Mouse (Mus musculus): ENCODE data around the gene Ces4a.
"Not testable (repeated sequence)": the region's sequence is repeated elsewhere in the genome, so short reads cannot be mapped to it uniquely, and the experiment has no call there.

The Ces4a gene

DNA sequence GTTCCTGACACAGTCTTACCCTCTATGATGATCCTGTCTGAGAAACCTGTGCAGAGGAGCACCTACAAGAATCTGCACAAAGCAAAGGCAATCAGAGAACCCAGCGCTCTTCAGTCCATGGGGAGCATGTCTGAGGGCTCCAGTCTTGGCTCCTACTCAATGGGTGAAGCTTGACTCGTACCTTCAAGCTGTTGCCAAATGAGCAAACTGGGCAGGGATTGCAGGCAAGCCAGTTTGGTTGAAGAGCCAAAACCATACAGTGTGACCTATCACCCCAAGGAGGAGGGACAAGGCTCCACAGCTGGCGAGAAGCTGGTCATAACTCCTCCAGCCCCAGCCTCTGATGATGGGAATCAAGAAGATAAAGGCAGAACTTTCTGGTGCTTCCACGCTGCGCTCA is at the start of gene Ces4a:
TSS of gene Ces4a (plus strand) at position 292 of the 400 bp plus-strand sequence.
- DNase-seq (ENCODE audit: low read depth, low spot score), result no peak

DNA sequence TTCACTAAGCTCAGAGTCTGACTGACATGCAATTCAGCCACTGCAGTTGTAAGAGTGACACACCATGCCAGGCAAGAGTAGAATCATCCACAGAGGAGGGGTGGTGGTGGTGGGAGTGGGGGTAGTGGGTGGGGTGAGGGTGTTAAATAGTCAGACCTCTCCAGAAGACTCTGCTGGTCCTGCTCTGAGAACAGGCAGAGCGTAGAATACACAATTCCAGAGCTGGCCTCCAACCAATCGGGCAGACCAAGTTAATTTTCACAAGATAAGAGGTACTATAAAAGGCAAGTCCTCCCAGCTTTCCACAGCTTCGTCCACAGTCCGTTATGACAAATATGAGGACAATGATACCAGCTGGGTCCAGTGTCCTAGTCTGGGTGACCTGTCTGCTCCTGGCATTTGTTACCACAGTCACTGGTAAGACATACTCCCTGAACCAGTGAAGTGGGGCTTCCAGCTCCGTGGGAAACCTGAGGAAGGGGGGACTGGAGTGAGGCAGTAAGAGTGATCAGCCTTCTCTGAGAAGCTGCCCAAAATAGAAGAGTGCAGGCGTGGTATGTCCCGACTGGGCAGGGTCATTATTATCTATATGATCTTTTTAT is 48.0 kb upstream of the Ces4a start, which contains the start of gene Ces3b:
TSS of gene Ces3b (plus strand) at position 305 of the 602 bp plus-strand sequence.
- DNase-seq (ENCODE audit: low read depth, low spot score), result no peak

DNA sequence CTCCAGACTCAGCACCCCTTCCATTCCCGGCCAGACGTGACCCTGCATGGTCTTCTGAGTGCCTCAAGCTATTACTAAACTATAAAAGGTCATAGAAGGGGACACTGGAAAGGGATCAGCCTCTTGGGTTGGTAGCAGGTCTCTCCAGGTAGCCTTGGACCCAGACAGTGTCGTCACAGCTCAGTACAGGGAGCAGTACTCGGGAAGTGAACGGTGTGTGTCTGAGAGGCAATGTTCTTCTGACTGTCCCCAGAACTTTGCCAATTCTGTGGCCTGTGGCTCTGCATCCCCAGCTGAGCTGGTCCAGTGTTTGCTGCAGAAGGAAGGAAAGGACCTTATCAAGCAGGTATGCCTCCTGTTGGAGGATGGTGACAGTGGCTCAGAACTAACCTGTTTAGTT is 43.4 kb upstream of the Ces4a start:
- DNase-seq (ENCODE audit: low read depth, low spot score), result not testable (repeated sequence)

DNA sequence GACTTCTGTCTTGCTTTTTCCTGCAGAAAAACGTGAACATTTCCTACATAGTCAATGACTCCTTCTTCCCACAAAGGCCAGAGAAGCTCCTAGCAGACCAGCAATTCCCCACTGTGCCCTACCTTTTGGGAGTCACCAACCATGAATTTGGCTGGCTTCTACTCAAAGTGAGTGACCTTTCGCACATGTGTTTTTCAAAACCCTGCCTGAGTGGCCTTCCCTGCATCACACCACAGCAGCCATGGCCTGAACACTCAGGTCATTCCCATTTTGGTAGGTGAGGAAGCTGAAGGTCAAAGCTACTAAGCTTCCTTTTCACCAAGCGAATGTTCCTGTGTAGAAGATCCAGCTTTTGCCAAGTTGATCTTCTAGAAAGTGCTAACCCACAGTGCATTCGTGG is 43.0 kb upstream of the Ces4a start:
- no peak for DNase-seq (ENCODE audit: low read depth, low spot score)

DNA sequence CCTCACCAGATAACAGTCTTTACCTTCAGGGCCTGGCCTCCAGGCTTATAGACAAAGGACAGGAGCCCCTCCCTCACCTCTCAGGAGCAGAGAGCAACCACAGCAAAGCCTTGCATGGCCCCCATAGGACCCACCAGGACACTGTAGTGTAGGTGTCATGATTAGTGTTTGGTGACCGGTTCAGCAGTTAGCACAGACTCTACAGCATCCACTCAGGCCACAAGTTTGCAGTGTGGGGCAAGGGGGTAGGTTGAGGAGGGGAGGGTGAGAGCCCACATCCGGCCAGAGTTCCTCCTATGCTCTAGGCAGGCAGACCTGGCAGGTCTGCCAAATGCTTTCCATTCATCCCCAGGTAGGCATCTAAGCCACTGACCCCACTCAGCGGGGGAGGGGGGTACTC is 37.6 kb upstream of the Ces4a start:
- no peak for DNase-seq (ENCODE audit: low read depth, low spot score)

DNA sequence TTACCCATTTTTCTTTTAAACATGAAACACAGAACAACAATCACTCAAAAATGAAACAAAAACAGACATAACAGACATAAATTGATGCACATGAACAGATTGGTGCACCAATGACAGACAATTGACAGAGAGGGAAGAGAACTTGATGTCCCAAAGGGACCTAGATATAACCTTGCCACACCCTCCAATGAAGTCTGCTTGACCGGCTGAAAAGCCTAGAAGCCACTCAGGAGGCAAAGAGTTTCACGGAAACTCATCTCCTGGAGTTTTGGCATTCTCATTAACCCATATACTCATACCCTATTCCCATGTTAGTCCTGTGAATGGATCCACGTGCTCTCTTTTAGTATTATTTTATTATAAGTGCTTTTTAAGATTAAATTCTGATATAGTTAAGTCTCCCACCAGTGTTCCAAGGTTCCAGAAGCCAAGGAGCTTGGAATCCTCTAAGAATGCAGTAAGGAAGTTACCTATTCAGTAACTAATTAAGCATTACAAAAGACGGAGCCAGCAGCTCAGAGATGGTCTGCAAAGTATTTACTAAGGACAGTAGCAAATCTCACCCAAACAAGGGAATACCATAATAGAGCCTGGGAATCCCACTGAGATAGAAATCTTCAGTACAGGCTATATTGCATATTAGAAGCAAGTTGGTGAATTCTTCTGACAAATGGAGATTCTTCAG is 29.4 kb upstream of the Ces4a start:
- not testable (repeated sequence) for DNase-seq (ENCODE audit: low read depth, low spot score)

DNA sequence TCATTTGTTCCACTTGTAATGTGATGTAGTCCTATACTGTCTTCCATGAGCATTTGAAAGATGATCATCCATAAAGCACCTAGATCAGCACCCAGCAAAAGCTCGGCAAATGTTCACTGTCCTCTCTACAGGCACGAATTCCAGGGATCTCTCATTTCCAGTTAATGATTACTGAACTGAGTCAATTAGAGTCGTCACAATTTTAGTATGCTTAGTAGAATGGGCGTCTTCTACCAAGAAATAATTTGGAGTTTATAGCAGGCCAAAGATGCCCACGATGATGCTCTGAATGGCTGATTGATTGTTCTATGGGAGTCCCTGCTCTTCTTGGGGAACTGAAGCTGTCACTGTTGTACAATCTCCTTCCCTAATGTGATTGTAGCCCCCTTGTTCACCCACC is 27.9 kb upstream of the Ces4a start:
- not testable (repeated sequence) for DNase-seq (ENCODE audit: low read depth, low spot score)

DNA sequence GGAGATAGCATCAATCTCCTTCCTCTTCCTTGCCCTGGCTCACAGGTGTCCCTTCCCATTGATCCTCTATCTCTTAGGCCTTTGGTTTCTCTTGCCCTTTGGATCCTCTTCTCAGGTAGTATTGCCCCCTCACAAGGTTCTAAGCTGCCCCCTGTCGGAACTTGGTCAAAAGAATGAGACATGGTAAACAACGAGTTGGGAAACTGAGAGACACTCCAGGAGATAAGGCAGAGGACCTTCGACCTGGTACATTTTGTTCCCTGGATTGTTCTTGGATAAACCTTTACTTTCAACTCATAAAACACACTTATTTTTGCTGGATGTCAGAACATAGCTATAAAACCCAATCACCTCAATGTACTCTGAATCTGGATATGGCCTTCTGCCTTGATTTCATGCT is 27.4 kb upstream of the Ces4a start:
- no peak for DNase-seq (ENCODE audit: low read depth, low spot score)

DNA sequence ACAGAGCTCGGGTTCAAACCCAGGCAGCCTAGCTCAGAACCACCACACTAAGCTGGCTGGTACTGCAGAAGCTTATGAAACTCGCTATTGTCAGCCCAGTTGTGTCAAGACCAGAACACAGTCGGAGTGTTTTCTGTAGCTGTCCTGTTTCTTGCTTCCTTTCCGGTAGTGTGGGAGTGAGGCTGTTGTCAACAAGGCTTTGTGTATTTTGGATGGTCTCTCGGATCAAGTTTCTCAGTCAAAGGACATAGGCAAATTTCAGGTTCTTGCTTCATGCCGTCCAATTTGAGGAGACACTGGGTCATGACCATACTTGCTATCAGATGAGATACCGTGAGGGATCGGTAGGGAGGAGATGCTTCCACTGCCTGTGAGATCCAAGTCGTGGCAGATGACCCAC is 1.7 kb upstream of the Ces4a start:
- DNase-seq (ENCODE audit: low read depth, low spot score), result no peak

DNA sequence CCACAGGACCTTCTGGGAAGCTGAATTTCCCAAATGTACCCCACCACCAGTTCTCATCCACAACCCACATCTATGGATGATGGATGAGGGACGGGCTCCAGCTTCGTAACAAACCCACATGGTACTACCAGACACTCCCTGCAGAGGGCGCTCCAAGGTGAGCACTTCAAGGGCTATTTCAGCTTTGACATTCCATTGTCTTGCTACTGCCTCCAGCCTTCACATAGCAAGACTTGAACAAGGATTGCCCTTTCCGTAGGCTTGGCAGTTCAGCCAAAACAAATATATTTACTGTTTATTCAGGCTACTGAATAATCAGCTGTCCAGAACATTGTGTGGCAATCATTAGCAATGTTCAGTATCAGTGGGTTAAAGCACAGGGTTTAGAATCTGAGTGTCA is 6.8 kb downstream of the Ces4a start:
- peak; percentile 29 for DNase-seq (ENCODE audit: low read depth, low spot score)

DNA sequence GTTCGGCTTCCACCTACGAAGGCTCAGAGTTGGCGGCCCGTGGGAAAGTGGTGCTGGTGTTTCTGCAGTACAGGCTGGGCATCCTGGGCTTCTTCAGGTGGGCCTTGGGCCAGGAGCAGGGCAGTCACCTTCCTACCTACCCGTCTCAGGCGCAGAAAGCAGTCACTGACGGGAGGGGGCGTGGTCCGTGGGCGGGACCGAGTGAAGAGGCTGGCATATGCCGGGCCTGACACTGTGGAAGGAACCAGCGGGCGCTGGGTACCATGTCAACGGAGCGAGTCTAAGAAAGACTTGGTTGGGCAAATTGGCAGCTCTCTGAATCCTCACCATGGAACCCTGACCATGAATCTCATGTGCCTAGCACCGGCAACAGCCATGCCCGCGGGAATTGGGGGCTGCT is 10.8 kb downstream of the Ces4a start:
- no peak for DNase-seq (ENCODE audit: low read depth, low spot score)

DNA sequence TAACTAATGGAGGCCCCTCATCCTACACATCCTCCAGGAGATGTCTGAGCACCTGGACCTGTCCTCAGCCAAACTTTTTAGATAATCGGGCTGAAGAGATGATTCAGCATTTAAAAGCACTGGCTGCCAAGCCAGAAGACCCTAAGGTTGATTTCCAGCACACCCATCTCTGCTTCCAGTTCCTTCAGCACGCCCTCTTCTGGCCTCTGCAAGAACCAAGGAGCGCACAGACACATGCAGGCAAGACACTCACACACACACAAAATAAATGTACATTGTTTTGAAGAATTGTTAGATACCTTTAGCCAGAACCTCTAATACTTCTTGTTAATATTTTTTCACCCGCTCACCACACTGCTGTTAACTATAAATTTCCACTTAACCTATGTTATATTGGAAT is 20.1 kb downstream of the Ces4a start:
- no peak for DNase-seq (ENCODE audit: low read depth, low spot score)

DNA sequence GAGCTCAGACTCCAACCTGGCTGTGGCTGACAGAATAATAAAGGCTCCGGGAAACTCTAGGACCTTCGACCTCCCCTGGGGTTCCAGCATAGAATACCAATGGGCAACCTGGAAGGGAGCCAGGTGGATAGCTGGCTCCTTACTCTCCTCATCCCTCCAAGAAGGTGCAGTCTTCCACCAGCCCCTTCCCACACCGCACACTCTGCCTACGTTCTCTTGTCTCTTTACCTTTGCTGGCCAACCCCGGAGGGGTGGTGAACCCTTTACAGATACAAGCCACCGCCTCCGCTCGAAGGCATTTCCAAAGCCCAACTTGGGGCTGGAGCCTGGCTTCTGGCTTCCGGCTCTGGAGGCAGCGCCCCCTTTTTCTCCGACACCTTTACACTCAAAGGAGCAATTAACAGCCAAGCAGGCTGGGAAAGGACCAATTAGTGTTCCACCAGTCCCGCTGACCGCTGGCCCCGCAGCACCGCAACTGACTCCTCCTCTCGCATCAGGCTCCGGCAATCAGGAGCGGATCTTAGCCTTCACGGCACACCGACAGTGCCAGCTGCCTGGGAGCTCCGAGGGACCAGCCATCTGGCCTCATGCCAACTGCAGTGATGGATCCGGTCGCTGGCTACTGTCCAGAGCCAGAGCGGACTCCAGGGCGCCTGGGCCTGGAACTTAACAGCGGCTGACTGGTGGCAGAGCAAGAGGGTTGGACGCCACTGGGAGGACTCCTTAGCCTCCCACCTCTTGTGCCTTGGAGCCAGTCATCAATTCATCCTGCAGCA is 21.2 kb downstream of the Ces4a start:
- peak; percentile 44 for DNase-seq (ENCODE audit: low read depth, low spot score)

DNA sequence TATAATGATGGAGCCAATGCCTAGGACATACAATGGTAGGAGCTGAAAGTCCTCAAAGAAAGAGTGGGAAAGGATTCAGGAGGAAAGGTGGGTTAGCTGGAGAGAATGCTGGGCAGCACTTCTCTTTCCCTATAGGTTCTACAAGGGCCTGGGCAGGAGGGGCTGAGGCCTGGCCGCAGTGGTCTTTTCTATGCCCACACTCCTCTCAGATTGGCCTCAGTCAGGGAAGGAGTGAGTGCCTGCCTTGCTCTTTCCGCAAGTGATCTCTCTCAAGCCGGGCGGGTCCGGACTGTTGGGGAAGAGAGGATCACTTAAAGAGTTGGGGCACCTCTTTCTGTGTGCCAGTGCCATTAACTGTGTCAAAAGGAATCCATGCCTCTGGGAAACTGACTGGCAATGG is 22.7 kb downstream of the Ces4a start:
- DNase-seq (ENCODE audit: low read depth, low spot score), result no peak

DNA sequence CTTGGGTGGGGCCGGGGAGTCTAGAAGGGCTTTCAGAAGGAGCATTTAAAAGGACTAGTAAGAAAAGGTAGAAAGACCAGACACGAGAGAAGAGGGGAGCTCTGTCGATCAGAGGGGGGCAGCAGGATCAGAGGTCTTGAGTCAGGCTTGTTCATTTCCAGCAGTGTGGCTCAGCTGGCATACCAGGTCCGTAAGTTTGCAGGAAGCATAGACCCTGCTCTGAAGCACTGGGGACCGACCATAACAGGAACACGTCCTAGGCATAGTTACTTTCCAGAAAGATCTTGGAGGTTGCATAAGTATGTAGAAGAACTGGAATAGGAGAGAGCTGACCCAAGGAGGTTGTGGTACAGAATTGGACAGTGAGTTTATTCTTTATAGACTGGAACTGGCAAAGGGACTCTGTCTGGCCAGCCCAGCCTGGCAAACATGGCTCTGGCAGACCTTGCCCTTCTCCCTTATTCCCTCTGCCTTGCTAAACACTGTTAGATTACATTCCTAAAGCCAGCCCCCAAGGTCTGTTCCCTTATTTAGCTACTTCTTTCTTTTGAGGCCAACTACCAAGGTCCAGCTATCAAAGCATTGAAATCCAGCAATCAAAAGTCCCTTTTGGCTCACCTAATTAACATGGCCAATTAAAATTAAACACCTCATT is 23.6 kb downstream of the Ces4a start:
- no peak for DNase-seq (ENCODE audit: low read depth, low spot score)

DNA sequence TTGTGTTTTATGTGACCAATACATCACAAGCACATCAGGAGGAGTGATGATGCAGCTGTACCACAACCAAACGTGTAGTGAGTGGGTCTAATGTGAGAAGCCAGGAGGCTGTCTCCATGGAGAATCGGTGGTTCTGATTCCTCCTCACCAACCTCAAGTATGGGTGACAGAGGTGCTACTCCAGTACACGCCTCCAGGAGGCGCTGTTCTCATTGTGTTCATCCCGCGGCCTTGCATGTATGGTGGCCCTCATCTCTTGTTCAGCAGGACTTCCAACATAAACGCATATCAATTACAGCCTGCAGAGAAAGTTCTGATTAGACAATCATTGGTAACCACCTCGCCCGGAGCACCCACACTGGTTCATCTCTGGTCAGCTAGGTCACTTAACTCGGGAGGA is 26.0 kb downstream of the Ces4a start:
- no peak for DNase-seq (ENCODE audit: low read depth, low spot score)

DNA sequence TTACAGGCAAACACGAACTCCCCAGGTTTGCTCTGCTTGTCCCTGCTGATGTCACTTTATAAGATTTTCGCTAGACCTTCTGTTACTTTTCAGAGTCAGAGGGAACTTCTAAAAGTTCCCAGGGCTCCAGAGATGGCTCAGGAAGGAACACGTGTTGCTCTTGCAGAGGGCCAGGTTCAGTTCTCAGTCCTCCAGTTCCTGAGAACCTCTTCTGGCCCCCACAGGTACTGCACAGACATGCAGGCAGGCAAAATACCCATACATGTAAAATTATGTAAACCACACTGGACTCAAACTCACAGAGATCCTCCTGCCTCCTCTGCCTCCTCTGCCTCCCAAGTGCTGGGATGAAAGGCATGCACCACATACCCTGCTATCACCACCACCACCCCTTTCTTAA is 26.5 kb downstream of the Ces4a start:
- no peak for DNase-seq (ENCODE audit: low read depth, low spot score)

DNA sequence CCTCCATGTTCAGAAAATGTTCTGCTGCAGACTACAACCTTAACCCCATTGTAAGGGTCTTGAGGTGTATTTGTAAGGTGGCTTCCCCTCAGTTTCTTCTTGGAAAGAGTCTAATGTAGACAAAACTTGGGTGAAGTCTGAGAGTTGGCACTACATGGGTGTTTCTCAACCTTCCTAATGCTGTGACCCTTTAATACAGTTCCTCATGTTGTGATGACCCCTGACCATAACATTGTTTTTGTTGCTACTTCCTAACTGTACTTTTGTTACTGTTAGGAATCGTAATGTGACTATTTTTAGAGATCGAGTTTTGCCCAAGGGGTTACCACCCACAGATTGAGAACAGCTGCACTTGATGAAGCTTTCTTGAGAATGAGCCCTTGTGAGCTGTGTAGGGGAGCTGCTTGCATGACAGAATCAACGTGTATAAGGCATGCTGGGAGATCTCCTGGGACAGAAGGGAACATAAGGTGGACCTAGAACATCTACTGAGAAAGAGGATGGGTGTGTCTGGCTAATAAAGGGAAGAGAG is 29.6 kb downstream of the Ces4a start:
- no peak for DNase-seq (ENCODE audit: low read depth, low spot score)

DNA sequence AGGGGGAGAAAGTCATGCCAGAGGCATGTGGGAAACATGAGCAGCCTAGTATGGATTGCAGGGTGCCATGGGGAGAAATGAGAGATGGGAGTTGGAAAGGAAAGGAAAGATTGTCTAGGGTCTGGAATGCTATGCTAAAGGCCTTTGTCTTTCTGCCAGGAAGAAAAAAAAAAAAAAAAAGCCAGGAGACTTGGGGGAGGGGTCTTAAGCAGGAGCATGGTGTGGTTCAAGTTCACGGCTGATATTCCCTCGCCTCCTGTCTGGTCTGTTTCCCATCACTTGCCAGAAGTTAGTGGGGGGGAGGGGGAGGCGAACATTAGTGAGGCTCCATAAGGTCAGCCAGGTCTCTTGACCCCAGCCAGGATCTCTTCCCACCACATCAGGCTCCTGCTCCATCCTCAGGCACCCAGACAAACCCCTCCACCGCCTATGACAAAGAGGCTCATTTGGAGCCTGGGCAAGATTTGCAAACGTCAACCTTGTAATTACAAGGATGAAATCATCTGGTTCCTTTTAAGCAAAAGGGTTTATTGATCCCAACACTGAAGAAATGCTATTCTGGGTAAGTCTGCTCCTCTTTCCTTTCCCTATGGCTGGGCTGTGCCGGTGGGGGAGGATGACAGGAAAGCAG is 32.8 kb downstream of the Ces4a start:
- peak; percentile 35 for DNase-seq (ENCODE audit: low read depth, low spot score)

DNA sequence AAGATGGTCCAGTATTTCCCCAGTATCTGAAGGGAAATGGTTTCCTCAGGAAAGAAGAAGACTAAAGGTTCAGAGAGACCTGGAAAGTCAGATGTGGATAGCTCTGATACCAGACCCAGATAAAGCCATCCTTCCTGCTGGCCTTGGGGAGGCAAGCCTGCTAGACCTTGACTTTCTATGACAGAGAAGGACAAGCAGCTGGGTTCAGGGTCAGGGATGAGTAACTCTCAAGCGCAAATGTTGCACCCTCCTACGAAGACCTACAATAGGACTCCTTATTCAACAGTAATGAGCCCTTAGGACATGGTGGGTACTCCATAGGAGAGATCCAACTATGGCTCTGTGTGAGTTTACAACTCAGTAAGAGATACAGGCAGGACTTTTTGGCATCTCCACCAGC is 33.6 kb downstream of the Ces4a start:
- no peak for DNase-seq (ENCODE audit: low read depth, low spot score)

DNA sequence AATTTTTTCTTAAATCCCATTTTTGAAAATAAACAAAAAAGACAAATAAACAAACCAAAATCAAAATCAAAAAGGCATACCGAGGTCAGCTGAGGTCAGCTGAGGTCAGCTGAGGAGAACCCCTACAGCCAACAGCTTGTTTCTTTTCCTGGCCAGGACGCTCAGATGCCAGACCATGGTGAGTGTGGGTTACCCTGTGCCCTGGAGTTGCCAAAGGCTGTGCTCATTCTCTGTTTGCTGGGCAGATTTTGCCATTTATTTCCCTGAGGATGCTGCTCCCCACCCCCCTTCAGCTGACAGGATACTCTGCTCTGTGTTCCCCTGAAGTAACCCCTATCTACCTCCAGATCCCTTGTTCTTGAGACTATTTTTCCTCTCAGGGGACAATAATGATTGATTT is 35.5 kb downstream of the Ces4a start:
- no peak for DNase-seq (ENCODE audit: low read depth, low spot score)

DNA sequence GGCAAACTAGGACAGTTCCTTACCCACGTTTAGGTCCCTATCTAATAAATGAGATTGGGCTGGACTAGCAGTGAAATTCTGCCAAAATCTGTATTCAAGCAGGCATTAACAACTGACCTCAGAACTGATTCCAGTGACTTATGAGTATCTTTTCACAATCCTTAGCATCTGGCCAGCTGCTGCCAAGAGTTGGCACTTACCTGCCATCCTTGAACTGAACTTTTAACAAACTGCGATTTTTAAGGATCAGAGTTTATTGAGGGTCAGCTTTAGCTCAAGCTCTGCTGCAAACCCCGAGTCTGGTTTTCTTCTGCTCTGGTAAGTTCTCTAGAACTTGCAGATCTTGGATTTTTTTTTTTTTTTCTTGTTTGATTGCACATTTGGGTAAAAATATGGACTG is 38.0 kb downstream of the Ces4a start:
- no peak for DNase-seq (ENCODE audit: low read depth, low spot score)

Measured in embryo, embryonic 11.5 days (tissue).